Mouse (Mus musculus) C2C12 (cell line): ENCODE data around the gene Matn1.

Experiments used
- CEBPB ChIP-seq: IDR thresholded peaks from one replicate; pipeline ENCODE4 v1.6.1; 2011; ENCODE audit warnings: low read depth, mild to moderate bottlenecking, control low read depth, moderate library complexity
- CTCF ChIP-seq: IDR thresholded peaks from one replicate; pipeline ENCODE4 v1.5.1; 2011; ENCODE audit not compliant: control insufficient read depth, insufficient read depth, insufficient read length
- MAX ChIP-seq: IDR thresholded peaks from one replicate; pipeline ENCODE4 v1.6.1; 2011; ENCODE audit warnings: mild to moderate bottlenecking, control low read depth
- USF1 ChIP-seq: IDR thresholded peaks from one replicate; pipeline ENCODE4 v1.6.1; 2011; ENCODE audit warnings: low read depth, mild to moderate bottlenecking, control low read depth, moderate library complexity

DNA sequence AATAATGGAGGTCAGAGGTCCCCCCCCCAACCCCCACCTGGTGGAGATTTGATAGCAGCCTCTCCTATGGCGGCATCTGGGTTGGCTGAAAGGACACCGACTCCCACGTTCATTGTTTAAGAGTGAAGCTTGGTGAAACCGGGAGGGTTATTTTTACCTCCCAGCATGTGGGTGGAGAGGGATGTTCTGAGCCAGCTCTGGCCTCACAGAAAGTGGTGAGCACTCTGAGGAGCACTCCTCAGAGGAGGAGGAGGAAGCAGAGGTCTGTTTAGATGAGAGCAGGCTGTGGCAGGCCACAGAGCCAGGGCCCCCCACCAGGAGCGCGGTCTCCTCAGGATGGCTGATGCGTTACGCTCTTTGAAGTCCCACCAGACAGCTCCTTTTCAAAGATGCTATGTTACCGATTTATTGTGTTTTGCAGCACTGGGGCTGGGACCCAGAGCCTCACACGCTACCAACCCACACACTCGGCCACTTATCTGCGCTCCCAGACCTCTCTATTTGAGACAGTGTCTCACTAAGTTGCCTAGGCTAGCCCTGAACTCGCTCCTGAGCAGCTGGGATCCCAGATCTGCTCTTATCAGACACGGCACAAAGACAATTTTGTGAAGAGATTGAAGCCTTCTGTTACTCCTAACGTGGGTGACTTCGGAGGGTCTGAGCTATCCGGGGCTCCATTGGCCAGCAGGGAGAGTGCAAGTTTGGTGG lies 34.9 kb upstream of the Matn1 start:
- TF ChIP-seq CEBPB (no peak), MAX (no peak), CTCF (no peak), USF1 (no peak)
